Mouse (Mus musculus) forebrain, embryonic 13.5 days (tissue): ENCODE results near the gene March6. TPM values are rescaled to one million over a fixed set of nuclear protein-coding genes. Genes with fewer than 3 reads are reported as not detected.

Source experiments
- ATAC-seq: fragments of 200-750 bp; cut with Nextera tagmentation; 2 replicates; pipeline ENCODE4 v1.8.0; 2017
- H3K27ac ChIP-seq: fragments of 300-500 bp; sonication (generic); 2 replicates; pipeline ENCODE4 v1.5.1; 2015; ENCODE audit warnings: inconsistent platforms, mild to moderate bottlenecking, moderate library complexity
- H3K27me3 ChIP-seq: fragments of 300-500 bp; sonication (generic); 2 replicates; pipeline ENCODE4 v1.6.1; 2015; ENCODE audit warnings: mild to moderate bottlenecking, inconsistent platforms
- H3K36me3 ChIP-seq: fragments of 300-500 bp; sonication (generic); 2 replicates; pipeline ENCODE4 v1.6.1; 2015; ENCODE audit warnings: mild to moderate bottlenecking, inconsistent platforms; ENCODE audit not compliant: poor library complexity, severe bottlenecking
- H3K4me1 ChIP-seq: fragments of 300-500 bp; sonication (generic); 2 replicates; pipeline ENCODE4 v1.6.1; 2015; ENCODE audit warnings: inconsistent platforms
- H3K4me2 ChIP-seq: fragments of 300-500 bp; sonication (generic); 2 replicates; pipeline ENCODE4 v1.6.1; 2015; ENCODE audit warnings: inconsistent platforms, mild to moderate bottlenecking, moderate library complexity
- H3K4me3 ChIP-seq: fragments of 300-500 bp; sonication (generic); 2 replicates; pipeline ENCODE4 v1.5.1; 2015; ENCODE audit warnings: mild to moderate bottlenecking, inconsistent platforms
- H3K9ac ChIP-seq: fragments of 300-500 bp; sonication (generic); 2 replicates; pipeline ENCODE4 v1.6.1; 2015; ENCODE audit warnings: mild to moderate bottlenecking, inconsistent platforms
- H3K9me3 ChIP-seq: fragments of 300-500 bp; sonication (generic); replicated peaks from 2 replicates; pipeline ENCODE4 v1.6.1; 2016; ENCODE audit warnings: inconsistent platforms
- WGBS: fragments of 180-500 bp; shearing (Covaris S2); methylation state at CpG from one replicate; pipeline ENCODE4 v1.1.7; 2015; 5-methylcytosine and 5-hydroxymethylcytosine counted together
- polyA plus RNA-seq: library from polyadenylated mRNA; unstranded; fragments of >200 nt; fragmentation: Nextera tagmentation; extraction: Ambion mirVana; gene quantifications from 2 replicates; pipeline ENCODE4 v1.2.1, GENCODE M21; 2015

Gene March6
- polyA plus RNA-seq, 1 experiment from 2014 or later: 57.5 TPM

- peaks cover 22% of the 10 kb centered on the region for H3K4me1 ChIP-seq
- peak overlapping the region; percentile 99 for H3K27ac ChIP-seq
- no peaks in the 10 kb centered on the region; the same call in 1 of the 2 replicates for H3K36me3 ChIP-seq
- peak overlapping the region; percentile 90 for H3K4me3 ChIP-seq
- peak overlapping the region; percentile 77 for H3K4me2 ChIP-seq
- peak; percentile 46; the same call in 1 of the 2 replicates for ATAC-seq
- WGBS: under 1% methylated on average over 51 of the region's 56 CpGs
- no peaks in the 10 kb centered on the region for H3K27me3 ChIP-seq
- 0 out of 2 replicates have a peak, but pooled peaks cover 3% of the 10 kb centered on the region for H3K9me3 ChIP-seq
- peak overlapping the region; percentile 96 for H3K9ac ChIP-seq
Observed at GRCm38 (mm10) chr15:31529811-31530658, 818 bp downstream of the March6 start.

GRCm38 (mm10) chr15:31529103-31529502 is 1.8 kb downstream of the March6 start:
- H3K36me3 ChIP-seq: no peaks in the 10 kb centered on the region; the same call in 1 of the 2 replicates
- whole genome bisulfite sequencing: 24% methylated on average over 6 of the region's 6 CpGs
- peak overlapping the region; percentile 77 for H3K4me2 ChIP-seq
- H3K9me3 ChIP-seq: 0 out of 2 replicates have a peak, but pooled peaks cover 3% of the 10 kb centered on the region
- no peak overlapping the region for H3K27ac ChIP-seq
- no peak for ATAC-seq
- peaks cover 24% of the 10 kb centered on the region for H3K4me1 ChIP-seq
- H3K4me3 ChIP-seq: peak overlapping the region; percentile 90
- peak overlapping the region; percentile 96 for H3K9ac ChIP-seq
- H3K27me3 ChIP-seq: no peaks in the 10 kb centered on the region

DNA sequence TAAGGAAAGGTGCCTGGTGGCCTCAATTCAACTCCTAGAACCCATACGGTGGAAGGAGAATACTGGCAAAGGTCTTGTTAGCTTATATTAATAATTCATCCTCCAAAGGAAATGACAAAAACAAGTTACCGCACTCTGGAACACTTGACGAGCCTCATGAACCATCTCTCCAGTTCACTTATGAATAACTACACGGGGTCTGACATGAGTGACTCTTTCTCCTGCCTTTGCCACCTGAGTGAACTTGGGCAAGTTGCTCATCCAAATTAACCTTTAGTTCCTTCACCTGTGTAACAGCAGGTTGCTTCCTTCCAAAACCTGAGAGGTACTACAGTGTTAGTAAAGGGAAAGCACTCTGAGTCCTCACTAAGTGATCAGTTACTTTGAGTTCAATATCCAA is 2.4 kb downstream of the March6 start:
- no peak for ATAC-seq
- H3K4me2 ChIP-seq: peak overlapping the region; percentile 77; the same call in 1 of the 2 replicates
- no peak overlapping the region for H3K27ac ChIP-seq
- 0 out of 2 replicates have a peak, but pooled peaks cover 3% of the 10 kb centered on the region for H3K9me3 ChIP-seq
- H3K4me3 ChIP-seq: no peak overlapping the region
- 94% methylated on average over 4 of the region's 4 CpGs for WGBS
- peaks cover 29% of the 10 kb centered on the region for H3K4me1 ChIP-seq
- H3K27me3 ChIP-seq: no peaks in the 10 kb centered on the region
- H3K36me3 ChIP-seq: no peaks in the 10 kb centered on the region; the same call in 1 of the 2 replicates
- H3K9ac ChIP-seq: no peak overlapping the region

DNA sequence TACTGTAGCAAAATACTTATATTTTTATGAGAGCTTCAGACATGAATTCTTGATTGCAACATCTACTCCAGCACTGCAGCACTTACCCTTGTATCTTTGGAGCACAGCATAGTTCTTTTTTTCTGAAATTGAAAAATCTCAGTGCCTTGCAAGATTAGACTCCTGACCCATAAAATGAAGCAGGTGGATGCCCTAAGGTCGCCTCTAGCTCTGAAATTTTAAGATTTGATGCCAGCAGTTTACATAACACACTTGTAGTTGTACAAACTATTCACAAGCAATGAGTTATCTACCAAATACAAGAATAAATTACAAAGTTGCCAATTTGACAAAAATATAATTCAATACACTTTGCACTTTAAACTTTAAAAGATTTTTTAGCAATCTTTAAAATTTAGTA is 4.4 kb downstream of the March6 start:
- H3K36me3 ChIP-seq: no peaks in the 10 kb centered on the region; the same call in 1 of the 2 replicates
- peaks cover 25% of the 10 kb centered on the region for H3K4me1 ChIP-seq
- no peak overlapping the region for H3K4me2 ChIP-seq
- H3K9ac ChIP-seq: no peak overlapping the region
- 0 out of 2 replicates have a peak, but pooled peaks cover 3% of the 10 kb centered on the region for H3K9me3 ChIP-seq
- 90% methylated on average over 1 of the region's 1 CpGs for WGBS
- no peaks in the 10 kb centered on the region for H3K27me3 ChIP-seq
- no peak overlapping the region for H3K4me3 ChIP-seq
- H3K27ac ChIP-seq: no peak overlapping the region
- no peak for ATAC-seq

DNA sequence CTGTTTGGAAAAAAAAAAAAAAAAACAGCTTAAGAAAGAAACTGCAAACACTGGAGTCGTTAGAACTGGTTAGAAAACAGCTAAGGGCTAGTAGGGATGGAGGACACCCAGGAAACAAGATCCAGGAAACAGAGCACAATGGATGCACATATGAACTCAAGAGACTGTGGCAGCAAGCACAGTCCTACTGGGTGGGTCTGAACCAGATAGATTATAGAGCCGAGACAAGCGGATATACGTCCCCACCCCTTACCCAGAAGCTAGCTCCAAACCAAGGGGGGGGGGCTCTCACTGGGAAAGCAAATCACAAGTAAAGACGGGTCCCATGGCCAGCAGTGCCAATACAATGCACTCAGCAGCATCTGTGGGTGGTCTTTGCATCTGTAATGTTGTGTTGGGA is 11.9 kb downstream of the March6 start:
- no peak overlapping the region for H3K9ac ChIP-seq
- 73% methylated on average over 5 of the region's 5 CpGs for WGBS
- no peak overlapping the region for H3K4me3 ChIP-seq
- no peaks in the 10 kb centered on the region for H3K9me3 ChIP-seq
- no peak overlapping the region for H3K27ac ChIP-seq
- no peaks in the 10 kb centered on the region for H3K27me3 ChIP-seq
- no peak overlapping the region for H3K4me2 ChIP-seq
- H3K36me3 ChIP-seq: no peaks in the 10 kb centered on the region
- H3K4me1 ChIP-seq: 0 out of 2 replicates have a peak, but pooled peaks cover 4% of the 10 kb centered on the region
- ATAC-seq: no peak

GRCm38 (mm10) chr15:31518371-31518770 is 12.5 kb downstream of the March6 start:
- Histone ChIP-seq H3K9ac (no peak overlapping the region), H3K27ac (no peak overlapping the region), H3K4me3 (no peak overlapping the region), H3K4me2 (no peak overlapping the region), H3K27me3 (no peaks in the 10 kb centered on the region), H3K36me3 (no peaks in the 10 kb centered on the region), H3K9me3 (no peaks in the 10 kb centered on the region), H3K4me1 (no peaks in the 10 kb centered on the region)
- WGBS: 91% methylated on average over 2 of the region's 2 CpGs
- ATAC-seq: no peak

DNA sequence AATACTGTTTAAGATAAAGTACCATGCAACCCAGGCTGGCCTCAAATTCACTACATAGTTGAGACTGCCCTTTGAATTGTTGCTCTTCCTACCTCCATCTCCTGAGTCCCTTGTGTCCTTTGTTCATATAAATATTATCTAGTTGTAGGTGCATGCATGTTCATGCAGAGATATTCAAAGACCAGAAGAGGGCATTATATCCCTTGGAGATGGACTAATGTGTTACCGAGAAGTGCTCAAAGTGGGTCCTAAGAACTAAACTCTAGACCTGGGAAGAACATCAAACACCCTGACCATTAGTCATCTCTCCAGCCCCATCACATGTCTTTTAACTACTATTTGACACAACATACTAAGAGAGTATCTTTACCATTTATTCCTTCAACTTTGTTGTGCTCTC is 13.7 kb downstream of the March6 start:
- Histone ChIP-seq H3K9me3 (no peaks in the 10 kb centered on the region), H3K4me2 (no peak overlapping the region), H3K4me3 (no peak overlapping the region), H3K27me3 (no peaks in the 10 kb centered on the region), H3K4me1 (no peaks in the 10 kb centered on the region), H3K9ac (no peak overlapping the region), H3K27ac (no peak overlapping the region), H3K36me3 (no peaks in the 10 kb centered on the region)
- ATAC-seq: no peak
- 97% methylated on average over 1 of the region's 1 CpGs for WGBS

GRCm38 (mm10) chr15:31511795-31512194 is 19.1 kb downstream of the March6 start:
- H3K27ac ChIP-seq: no peak overlapping the region
- 89% methylated on average over 1 of the region's 1 CpGs for WGBS
- no peak for ATAC-seq

DNA sequence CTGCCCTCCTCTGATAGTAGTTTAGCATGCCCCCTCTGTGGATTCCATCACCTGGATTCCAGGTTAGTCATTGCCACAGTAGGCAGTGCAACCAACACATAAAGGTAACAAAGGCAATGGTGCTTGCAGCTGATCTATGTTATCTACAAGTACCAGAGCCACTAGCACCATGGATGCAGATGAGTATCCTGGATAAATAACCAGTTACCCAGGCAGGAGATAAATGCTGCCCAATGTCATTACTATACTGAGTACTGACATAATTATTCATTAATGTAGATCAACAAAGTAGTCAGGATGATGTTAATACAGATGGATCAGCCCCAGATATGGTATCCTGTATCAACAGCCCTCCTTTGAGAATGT is 19.5 kb downstream of the March6 start:
- no peak for ATAC-seq
- no peaks in the 10 kb centered on the region for H3K27me3 ChIP-seq
- H3K27ac ChIP-seq: no peak overlapping the region
- H3K4me2 ChIP-seq: no peak overlapping the region
- H3K9ac ChIP-seq: no peak overlapping the region
- no peaks in the 10 kb centered on the region for H3K36me3 ChIP-seq
- H3K4me3 ChIP-seq: no peak overlapping the region
- H3K4me1 ChIP-seq: peaks cover 20% of the 10 kb centered on the region
- H3K9me3 ChIP-seq: no peaks in the 10 kb centered on the region

More at GRCm38 (mm10) chr15:31511795-31512194, 19.1 kb downstream of the March6 start:
- H3K36me3 ChIP-seq: no peaks in the 10 kb centered on the region
- H3K9me3 ChIP-seq: no peaks in the 10 kb centered on the region
- no peak overlapping the region for H3K4me2 ChIP-seq
- no peaks in the 10 kb centered on the region for H3K27me3 ChIP-seq
- no peak overlapping the region for H3K9ac ChIP-seq
- peaks cover 20% of the 10 kb centered on the region for H3K4me1 ChIP-seq
- H3K4me3 ChIP-seq: no peak overlapping the region

DNA sequence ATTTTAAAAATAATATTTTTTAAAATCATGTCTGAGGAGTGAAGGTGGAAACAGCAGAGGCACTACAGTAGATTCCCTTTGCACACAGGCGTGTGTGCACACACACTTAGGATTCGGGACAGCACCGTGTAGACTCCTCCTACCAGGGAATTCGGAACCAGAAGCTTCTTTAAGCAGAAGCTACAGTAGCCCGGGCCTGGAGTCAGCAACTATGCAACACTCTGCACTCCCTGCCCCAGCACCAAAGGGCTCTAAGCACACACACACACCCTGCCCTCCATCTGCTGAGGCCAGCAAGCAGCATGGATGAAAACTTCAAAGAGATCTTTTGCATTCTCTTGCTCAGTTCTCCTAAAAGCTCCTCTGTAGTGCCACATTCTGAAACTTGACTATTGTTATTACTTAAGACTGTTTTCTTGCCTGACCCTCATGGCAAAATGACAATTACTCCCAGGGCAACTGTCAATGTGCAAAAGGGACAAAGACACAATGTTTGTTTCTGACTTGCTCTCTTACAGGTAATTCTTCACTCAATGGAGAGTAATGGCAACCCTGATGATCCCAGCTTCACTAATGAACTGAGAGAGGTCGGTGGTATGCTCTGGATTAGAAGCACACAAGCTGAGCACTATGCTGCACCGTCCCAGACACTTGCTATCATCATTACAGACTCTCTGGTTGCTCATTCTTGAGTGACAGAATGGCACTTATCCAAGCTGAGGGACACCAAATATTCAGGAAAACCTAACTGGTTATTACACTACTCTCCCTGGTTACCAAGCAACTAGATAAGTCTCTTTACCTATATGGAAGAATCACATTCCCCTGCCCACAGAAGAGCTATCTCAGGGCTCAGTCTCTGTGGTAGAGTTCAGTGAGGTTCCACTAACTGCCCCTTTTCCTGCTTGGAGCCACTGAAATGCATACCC is 20.1 kb downstream of the March6 start:
- H3K27ac ChIP-seq: no peak overlapping the region
- peak; percentile 38; the same call in 1 of the 2 replicates for ATAC-seq

DNA sequence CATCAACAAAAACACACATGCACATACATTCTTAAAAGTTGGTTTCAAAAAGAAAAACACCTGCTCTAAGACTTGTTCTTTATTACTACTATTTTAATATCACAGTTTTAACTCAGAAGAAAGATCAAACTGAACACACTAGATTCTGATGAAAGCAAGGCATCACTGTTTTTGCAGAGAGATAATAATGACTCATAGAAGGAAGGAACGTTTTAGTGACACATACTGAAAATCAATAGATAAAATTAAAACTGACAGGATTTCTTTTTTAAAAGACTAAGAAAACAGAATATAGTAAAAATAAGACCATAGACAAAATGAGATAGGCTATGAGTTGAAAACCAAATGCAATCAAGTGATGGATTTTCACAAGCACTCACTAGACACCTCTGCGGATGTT is 25.8 kb downstream of the March6 start:
- no peaks in the 10 kb centered on the region for H3K9me3 ChIP-seq
- H3K27me3 ChIP-seq: no peaks in the 10 kb centered on the region
- no peak overlapping the region for H3K27ac ChIP-seq
- 86% methylated on average over 2 of the region's 2 CpGs for WGBS
- no peak overlapping the region for H3K9ac ChIP-seq
- ATAC-seq: no peak
- peaks cover 21% of the 10 kb centered on the region for H3K36me3 ChIP-seq
- H3K4me2 ChIP-seq: no peak overlapping the region
- H3K4me1 ChIP-seq: 0 out of 2 replicates have a peak, but pooled peaks cover under 1% of the 10 kb centered on the region
- H3K4me3 ChIP-seq: no peak overlapping the region

More for the DNA sequence above, 20.1 kb downstream of the March6 start:
- Histone ChIP-seq H3K9me3 (no peaks in the 10 kb centered on the region), H3K4me2 (no peak overlapping the region), H3K9ac (no peak overlapping the region), H3K36me3 (no peaks in the 10 kb centered on the region), H3K4me3 (no peak overlapping the region), H3K27me3 (no peaks in the 10 kb centered on the region), H3K4me1 (peaks cover 20% of the 10 kb centered on the region)
- 64% methylated on average over 7 of the region's 7 CpGs for WGBS

DNA sequence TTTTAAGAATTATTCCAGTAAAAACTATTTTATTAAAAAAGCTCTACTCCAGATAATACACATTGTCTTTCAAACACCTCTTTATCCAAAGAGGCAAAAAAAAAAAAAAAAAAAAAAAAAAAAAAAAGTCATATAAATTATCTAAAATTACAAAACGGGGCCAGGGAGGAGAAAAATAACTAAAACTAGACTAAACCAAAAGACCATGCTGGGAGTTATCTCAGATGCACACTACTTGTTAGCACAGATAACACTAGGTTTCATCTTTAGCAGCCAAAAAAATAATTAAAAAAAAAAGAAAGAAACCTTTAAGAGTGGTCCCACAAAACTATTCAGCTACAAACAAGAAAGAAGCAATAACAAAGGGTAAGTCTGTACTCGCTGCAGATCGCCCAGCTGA is 27.4 kb downstream of the March6 start:
- H3K4me1 ChIP-seq: no peaks in the 10 kb centered on the region
- no peak overlapping the region for H3K4me3 ChIP-seq
- H3K27ac ChIP-seq: no peak overlapping the region
- 73% methylated on average over 3 of the region's 3 CpGs for WGBS
- H3K9ac ChIP-seq: no peak overlapping the region
- H3K36me3 ChIP-seq: peaks cover 26% of the 10 kb centered on the region
- H3K4me2 ChIP-seq: no peak overlapping the region
- no peaks in the 10 kb centered on the region for H3K9me3 ChIP-seq
- ATAC-seq: no peak
- no peaks in the 10 kb centered on the region for H3K27me3 ChIP-seq
